Mouse (Mus musculus) lung, adult 2 months (tissue): ENCODE measurements around the gene Ppp6r3.

Experiments used
- CTCF ChIP-seq: fragments of 200-500 bp; IDR thresholded peaks from 2 replicates; pipeline ENCODE4 v1.5.1; 2011; ENCODE audit warnings: mild to moderate bottlenecking, low read length, control low read depth; ENCODE audit not compliant: insufficient read depth
- POLR2A ChIP-seq: fragments of 200-500 bp; IDR thresholded peaks from 2 replicates; pipeline ENCODE4 v1.6.1; 2011; ENCODE audit warnings: low read depth, mild to moderate bottlenecking, control low read depth, low read length, borderline replicate concordance; ENCODE audit errors: extremely low read depth

DNA sequence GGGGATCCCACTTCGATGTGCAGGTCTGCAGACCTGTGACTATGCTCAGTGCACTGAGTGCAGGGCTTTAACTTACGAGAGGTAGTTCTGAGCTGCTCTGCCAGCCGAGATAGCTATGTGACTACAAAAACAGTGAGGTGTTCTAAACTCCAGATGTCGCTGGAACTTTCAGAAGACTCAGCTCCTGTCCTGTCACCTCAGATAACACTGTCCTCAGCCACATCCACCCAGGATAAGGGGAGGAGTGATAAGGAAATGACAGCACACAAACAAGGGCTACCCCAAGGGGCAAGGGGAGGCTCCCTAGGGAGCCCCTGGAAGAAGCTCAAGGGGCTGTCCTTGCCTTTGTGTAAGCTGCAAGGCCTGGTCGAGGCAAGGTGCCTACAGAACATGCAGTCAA is 14.0 kb upstream of the Ppp6r3 start:
- no peak for TF ChIP-seq POLR2A
- no peak for TF ChIP-seq CTCF
